Mouse (Mus musculus) erythroid progenitor cell, adult 5-6 weeks (primary cell): ENCODE data around the gene Slc2a1. TPM values are rescaled to one million over a fixed set of nuclear protein-coding genes. Genes with fewer than 3 reads are reported as not detected.

Source experiments
- ATAC-seq: replicated peaks from 2 replicates; pipeline ENCODE4 v1.8.0; 2016; ENCODE audit warnings: moderate number of reproducible peaks, mild to moderate bottlenecking, moderate TSS enrichment, inconsistent platforms; ENCODE audit not compliant: poor library complexity, low FRiP score, severe bottlenecking
- total RNA-seq, 2 experiments: library from RNA; stranded (forward) in 1 of 2; stranded (reverse) in 1 of 2; fragments of 150-400 nt in 1 of 2; fragments of 186-747, 209-891 nt in 1 of 2; gene quantifications; 2 replicates each; pipeline versions ENCODE4 v1.2.3 to v1.2.4; 2015 to 2017; ENCODE audit warnings: low replicate concordance in 2 of 2

The Slc2a1 gene
- 1.1 and 5.4 TPM in 2 replicates for total RNA-seq (2015; ENCODE audit: low replicate concordance)
- 1.0 TPM in 1 of 2 replicates, not detected in the other for total RNA-seq (2017; ENCODE audit: low replicate concordance)

DNA sequence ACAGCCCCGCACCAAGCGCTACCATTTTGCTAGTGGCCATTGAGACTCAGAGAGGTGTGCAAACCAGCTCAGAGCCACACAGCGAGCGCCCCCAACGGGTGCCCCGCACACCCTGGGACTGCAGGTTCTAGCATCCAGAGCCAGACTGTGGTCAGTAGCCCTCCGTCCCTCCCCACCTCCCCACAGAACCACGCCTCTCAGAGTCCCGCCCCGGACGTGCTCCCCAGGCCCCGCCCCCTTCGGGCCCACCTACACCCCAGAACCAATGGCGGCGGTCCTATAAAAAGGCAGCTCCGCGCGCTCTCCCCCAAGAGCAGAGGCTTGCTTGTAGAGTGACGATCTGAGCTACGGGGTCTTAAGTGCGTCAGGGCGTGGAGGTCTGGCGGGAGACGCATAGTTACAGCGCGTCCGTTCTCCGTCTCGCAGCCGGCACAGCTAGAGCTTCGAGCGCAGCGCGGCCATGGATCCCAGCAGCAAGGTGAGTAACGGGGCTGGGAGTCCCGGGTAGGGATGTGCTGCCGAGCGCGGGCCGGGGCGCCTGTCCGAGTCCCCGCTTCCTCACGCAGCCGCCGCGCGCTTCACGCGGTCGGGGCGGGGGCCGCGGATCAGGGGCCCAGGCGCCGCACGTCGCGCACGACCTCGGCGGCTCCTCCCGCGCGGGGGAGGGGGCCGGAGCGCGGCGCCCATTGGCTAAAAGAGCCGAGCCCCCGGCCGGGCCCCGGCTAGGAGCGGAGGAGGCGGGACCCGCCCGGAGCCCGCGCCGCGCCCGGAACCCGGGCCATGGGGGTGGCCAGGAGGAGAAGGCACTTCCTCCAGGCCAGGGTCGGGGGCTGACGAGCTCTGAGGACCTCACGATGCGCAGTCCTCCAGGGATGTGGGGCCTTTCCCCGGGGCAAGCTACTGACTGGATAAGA lies at the start of gene Slc2a1:
Gene Slc2a1 (plus strand): TSS at position 217 of the 914 bp plus-strand sequence.
- no peak; the same call in 1 of the 2 replicates for ATAC-seq

- no peak for ATAC-seq
These were observed 41.7 kb upstream of the Slc2a1 start for GRCm38 (mm10) chr4:119066791-119067190.

- ATAC-seq, result no peak
These were observed 41.3 kb upstream of the Slc2a1 start for GRCm38 (mm10) chr4:119067204-119067603.

DNA sequence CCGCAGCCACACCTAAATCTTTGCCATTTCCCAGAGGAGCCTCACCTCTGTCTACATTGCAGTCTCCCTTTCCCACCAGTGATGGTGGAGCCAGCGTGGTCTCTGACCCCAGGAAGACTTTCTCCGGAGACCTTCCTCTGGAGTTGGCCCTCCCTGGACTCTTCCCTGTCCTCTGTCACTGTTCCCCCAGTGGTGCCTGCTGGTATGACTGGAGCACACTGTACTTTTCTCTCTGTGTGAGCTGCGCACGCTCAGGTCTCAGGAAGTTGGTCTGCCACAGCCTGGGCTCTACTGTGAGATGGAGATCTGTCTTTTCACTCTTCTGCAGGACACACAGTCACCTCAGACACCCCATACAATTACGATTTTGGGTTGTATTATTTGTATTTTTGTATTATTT lies 39.6 kb upstream of the Slc2a1 start:
- no peak for ATAC-seq

DNA sequence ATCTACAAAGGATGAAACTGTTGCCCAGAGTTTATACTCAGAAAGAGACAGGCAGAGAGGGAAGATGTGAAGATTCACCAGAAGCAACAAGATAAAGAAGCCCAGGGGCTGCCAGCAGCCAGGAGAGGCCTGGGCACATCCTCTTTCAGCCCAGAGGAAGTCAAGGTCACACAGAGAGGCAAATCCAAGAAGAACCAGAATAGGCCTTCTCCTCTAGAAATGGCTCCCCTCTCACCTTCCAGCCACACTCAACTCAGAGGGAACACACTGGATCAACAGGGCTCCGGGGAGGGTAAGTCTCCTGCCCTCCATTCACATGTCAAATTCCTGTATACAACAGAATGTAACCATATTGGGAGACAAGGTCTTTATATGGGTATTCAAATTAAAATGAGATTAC lies 38.3 kb upstream of the Slc2a1 start:
- no peak for ATAC-seq

GRCm38 (mm10) chr4:119070959-119071647 lies 37.4 kb upstream of the Slc2a1 start:
- ATAC-seq, result no peak

GRCm38 (mm10) chr4:119071648-119072362 lies 36.7 kb upstream of the Slc2a1 start:
- ATAC-seq, result no peak

DNA sequence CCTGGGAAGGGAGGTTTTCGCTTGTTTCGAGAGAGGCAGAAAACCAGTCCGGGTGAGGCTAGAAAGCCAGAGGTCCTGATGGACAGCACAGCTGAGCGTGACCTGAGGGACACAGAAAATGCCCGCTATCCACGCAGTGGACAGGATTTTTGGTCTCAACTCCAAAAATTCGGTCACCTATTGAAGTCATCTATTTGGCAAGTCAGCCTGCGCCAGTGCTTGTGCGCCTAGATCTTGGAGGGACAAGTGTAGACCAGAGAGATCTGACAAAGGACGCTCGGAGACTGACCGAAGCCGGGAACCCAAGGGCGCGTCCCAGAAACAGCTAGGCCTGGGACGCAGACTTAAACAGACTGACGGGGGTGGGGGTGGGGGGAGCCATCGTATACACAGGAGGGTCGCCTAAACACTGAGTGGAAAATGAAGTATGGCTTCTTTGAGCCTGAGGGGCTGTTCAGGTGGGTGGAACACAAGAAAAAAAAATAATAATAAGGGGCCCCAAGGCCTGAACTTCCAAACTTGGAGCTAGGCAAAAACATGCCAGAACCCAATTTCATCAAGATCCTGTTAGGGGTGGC lies 36.1 kb upstream of the Slc2a1 start:
- ATAC-seq, result no peak

- ATAC-seq, result no peak
These were observed 35.5 kb upstream of the Slc2a1 start for GRCm38 (mm10) chr4:119072941-119073451.

- ATAC-seq, result no peak
These were observed 34.9 kb upstream of the Slc2a1 start for GRCm38 (mm10) chr4:119073626-119074025.

GRCm38 (mm10) chr4:119074596-119074995 lies 33.9 kb upstream of the Slc2a1 start:
- no peak for ATAC-seq

DNA sequence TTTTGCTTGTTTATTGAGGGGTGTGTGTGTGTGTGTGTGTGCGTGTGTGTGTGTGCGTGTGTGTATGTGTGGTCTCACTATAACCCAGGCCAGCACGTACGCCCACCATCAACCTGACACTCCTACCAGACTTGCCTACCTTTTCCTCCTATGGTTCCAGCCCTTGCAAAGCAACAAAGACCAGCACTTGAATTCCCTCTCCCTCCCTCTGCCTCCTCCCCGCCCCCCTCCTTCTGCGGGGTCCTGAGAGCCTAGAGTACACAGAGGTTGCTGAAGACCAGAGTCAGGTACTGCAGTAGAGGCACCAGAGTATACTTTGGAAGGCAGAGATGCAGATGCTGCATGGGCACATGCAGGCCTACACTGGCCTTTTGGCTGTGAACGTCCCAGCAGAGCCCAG lies 33.2 kb upstream of the Slc2a1 start:
- ATAC-seq, result no peak

- no peak for ATAC-seq
These were observed 32.2 kb upstream of the Slc2a1 start for GRCm38 (mm10) chr4:119076336-119076735.

DNA sequence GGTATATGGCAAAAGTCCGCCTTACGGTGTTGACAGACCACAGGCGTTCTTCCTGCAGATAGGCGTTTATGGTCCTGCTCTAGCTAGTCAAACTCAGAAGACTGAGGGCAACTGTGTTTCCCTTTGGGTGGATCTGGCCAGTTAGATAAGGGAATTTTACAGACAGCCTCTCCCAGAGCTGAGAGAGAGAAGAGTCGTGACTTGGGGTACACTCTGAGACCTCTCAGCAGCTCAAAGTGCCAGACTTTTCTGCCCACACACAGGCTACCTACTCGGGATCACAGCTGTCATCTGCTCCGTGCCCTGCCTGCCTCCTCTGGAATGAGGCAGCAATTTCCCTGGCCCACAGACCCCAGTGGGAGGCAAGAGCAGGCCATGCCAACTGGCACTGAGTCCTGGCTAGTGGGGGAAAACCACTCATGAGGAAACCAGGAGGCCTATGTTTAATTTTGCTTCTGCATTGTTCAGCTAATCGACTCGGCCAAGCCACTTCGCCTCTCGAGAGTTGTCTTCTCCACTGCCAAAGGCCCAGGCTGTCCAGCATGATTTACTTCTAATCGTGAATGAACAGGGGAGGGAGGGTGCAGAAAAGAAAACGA lies 31.3 kb upstream of the Slc2a1 start:
- ATAC-seq, result no peak

DNA sequence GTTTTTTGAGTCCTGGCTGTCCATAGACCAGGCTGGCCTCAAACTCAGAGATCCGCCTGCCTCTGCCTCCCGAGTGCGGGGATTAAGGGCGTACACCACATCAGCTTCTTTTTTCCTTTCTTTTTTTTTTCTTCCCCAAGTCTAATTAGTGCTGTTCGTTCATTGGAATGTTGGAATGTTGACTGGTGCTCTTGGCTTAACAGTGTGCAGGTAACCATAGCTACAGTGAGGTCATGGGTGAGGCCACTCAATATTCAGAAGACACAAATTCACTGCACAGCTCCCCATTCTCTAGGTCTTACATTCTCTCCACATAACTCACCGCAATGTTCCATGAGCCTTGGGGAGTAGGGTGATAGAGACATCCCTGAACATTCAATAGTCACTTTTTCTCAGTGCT lies 28.6 kb upstream of the Slc2a1 start:
- no peak for ATAC-seq

- no peak for ATAC-seq
These were observed 25.7 kb upstream of the Slc2a1 start for GRCm38 (mm10) chr4:119082740-119083231.

- ATAC-seq, result no peak
These were observed 20.1 kb upstream of the Slc2a1 start for GRCm38 (mm10) chr4:119088424-119088823.

DNA sequence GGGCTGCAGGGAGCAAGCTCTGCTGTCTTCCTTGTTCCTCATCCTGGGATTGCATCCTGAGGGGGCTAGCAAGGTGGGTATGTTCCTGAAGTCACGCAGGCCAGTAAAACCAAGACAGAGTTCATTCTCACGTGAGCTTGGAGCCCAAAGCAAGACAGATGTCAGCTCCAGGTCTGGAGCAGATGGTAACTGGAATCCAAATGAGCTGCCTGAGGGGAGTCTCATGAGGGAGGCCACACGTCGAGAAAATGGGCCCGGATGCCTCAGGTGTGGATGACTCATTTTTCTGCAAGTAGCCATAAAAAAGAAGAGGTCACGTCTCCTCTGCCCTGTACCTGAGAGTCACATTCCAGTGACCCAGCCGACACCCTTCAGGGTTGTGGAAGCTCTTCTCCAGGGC lies 14.6 kb upstream of the Slc2a1 start:
- ATAC-seq, result no peak

GRCm38 (mm10) chr4:119094987-119095386 lies 13.5 kb upstream of the Slc2a1 start:
- no peak for ATAC-seq
